ENCODE assay signal across 15 mouse cellular contexts in genomic region chr9:46198461-46198860, GRCm38 (mm10). TPM values are rescaled to one million over a fixed set of nuclear protein-coding genes. Genes with fewer than 3 reads are reported as not detected.
DNase-seq lines count a peak whose midpoint lies in the region; TF ChIP-seq lines count a peak whose summit lies in the region.
"Had no signal": no experiment of that assay in that cellular context is flagged by ENCODE, and none has a peak within 500 bp of the region (broad histone marks: within the 10 kb centered on the region; RNA-seq: fewer than 3 reads in every experiment).

No protein-coding gene starts in this region.

- intact Hi-C loops in left cerebral cortex, adult 2 months (cut with DNase I) = no loop called here
- intact Hi-C loops in left cerebral cortex, postnatal 10 days (cut with DNase I) = no loop called here
- intact Hi-C loops in heart, adult 2 months (cut with DNase I) = loop anchor here (2.0 kb wide), 1 partner anchor 16 kb away; no protein-coding TSS in a partner anchor
- intact Hi-C loops in heart, postnatal 10 days (cut with DNase I) = no loop called here
- intact Hi-C loops in left cerebral cortex, postnatal 36 days (cut with DNase I) = no loop called here

- H3K4me3 ChIP-seq in left cerebral cortex, adult 2 months = no peak overlapping the region
- H3K4me3 ChIP-seq in heart, adult 2 months = no peak overlapping the region
- H3K4me3 ChIP-seq: hindbrain, embryonic 15.5 days; limb, embryonic 15.5 days; myocyte had no signal

- no peak for TF ChIP-seq POLR2A in heart, adult 2 months (IDR thresholded peaks at IDR 0.05; ENCODE audit: insufficient read depth, low read depth, low read length)

- H3K36me3 ChIP-seq in heart, adult 2 months (ENCODE audit: control insufficient read depth, insufficient read depth, low read length) = peaks cover 14% of the 10 kb centered on the region

- no peak overlapping the region for H3K9ac ChIP-seq in heart, adult 2 months (ENCODE audit: low read depth, low read length)
- H3K9ac ChIP-seq: forebrain, postnatal 0 days; hindbrain, embryonic 15.5 days; limb, embryonic 15.5 days had no signal

- H3K27ac ChIP-seq in left cerebral cortex, adult 2 months = no peak overlapping the region
- peak overlapping the region; percentile 90 for H3K27ac ChIP-seq in heart, adult 2 months
- H3K27ac ChIP-seq: hindbrain, embryonic 15.5 days; kidney, postnatal 0 days; limb, embryonic 15.5 days; stomach, postnatal 0 days had no signal

- WGBS in heart, adult 2 months = 39% methylated on average over 9 of the region's 9 CpGs

- no peak for TF ChIP-seq CTCF in left cerebral cortex, adult 2 months (IDR thresholded peaks at IDR 0.05)
- TF ChIP-seq CTCF in heart, adult 2 months (IDR thresholded peaks at IDR 0.05) = no peak

- no peaks in the 10 kb centered on the region for H3K79me2 ChIP-seq in heart, adult 2 months (replicated peaks; ENCODE audit: control insufficient read depth, insufficient read depth, low read length)

- DNase-seq in left cerebral cortex, adult 2 months (ENCODE audit: extremely low spot score in 1 of 2, low spot score in 2 of 2) = peak; percentile 36 to 45
- DNase-seq in left cerebral cortex, postnatal 10 days (ENCODE audit: extremely low spot score in 1 of 2, low spot score in 2 of 2) = no peak
- peak; percentile 50 to 51 for DNase-seq in heart, adult 2 months
- DNase-seq in heart, postnatal 10 days = peak; percentile 72 to 73
- DNase-seq in left cerebral cortex, postnatal 36 days (ENCODE audit: low spot score in 2 of 2) = peak; percentile 35 to 44
- DNase-seq in kidney, adult 9 months = no peak
- no peak for DNase-seq in cerebellum, adult 18-20 months
- no peak for DNase-seq in lung, postnatal 10 days
- DNase-seq: forebrain, postnatal 0 days; lung, postnatal 4 days had no signal

- H3K4me1 ChIP-seq in heart, adult 2 months (ENCODE audit: control insufficient read depth, insufficient read depth, low read length) = peaks cover 31% of the 10 kb centered on the region
- H3K4me1 ChIP-seq: hindbrain, embryonic 15.5 days; limb, embryonic 15.5 days had no signal

- H3K27me3 ChIP-seq in heart, adult 2 months (ENCODE audit: control insufficient read depth, insufficient read depth, low read length) = no peaks in the 10 kb centered on the region
- H3K27me3 ChIP-seq: hindbrain, embryonic 15.5 days; limb, embryonic 15.5 days had no signal

- TF ChIP-seq EP300 in heart, adult 2 months (IDR thresholded peaks at IDR 0.05; ENCODE audit: insufficient read depth, low read depth, low read length) = no peak

RNA-seq across cellular contexts. Expression of gene Apoa1, which starts 29.9 kb away (rescaled TPM):
- total RNA-seq in left cerebral cortex, adult 2 months (2021) = not detected
- under 1 TPM; 0.47 to 0.56 TPM for total RNA-seq in left cerebral cortex, postnatal 10 days (2021)
- total RNA-seq in heart, adult 2 months (2021) = not detected
- 0.51 and 2.3 TPM in 2 replicates for polyA plus RNA-seq in heart, adult 2 months (2012; rRNA removed)
- under 1 TPM; 0.26 to 0.50 TPM for total RNA-seq in heart, postnatal 10 days (2021)
- total RNA-seq in left cerebral cortex, postnatal 36 days (2021) = under 1 TPM; 0.42 to 0.79 TPM
- polyA plus RNA-seq: myocyte had no signal

RNA-seq across cellular contexts. Expression of gene Apoc3, which starts 37.0 kb away (rescaled TPM):
- 1 to 10 TPM; 1.2 to 2.1 TPM for total RNA-seq in left cerebral cortex, adult 2 months (2021)
- not detected for total RNA-seq in left cerebral cortex, postnatal 10 days (2021)
- not detected for total RNA-seq in heart, adult 2 months (2021)
- polyA plus RNA-seq in heart, adult 2 months (2012; rRNA removed) = 1.4 and 3.3 TPM in 2 replicates
- not detected for total RNA-seq in heart, postnatal 10 days (2021)
- 1 to 10 TPM in 1 of 2 experiments, not detected in 1; 1.4 TPM for total RNA-seq in left cerebral cortex, postnatal 36 days (2021)
- total RNA-seq: forebrain, postnatal 0 days had no signal
- polyA plus RNA-seq: hindbrain, embryonic 15.5 days; limb, embryonic 15.5 days; myocyte had no signal

RNA-seq across cellular contexts. Expression of gene Apoa4, which starts 42.0 kb away (rescaled TPM):
- total RNA-seq in left cerebral cortex, adult 2 months (2021) = not detected
- total RNA-seq in left cerebral cortex, postnatal 10 days (2021) = not detected
- not detected for total RNA-seq in heart, adult 2 months (2021)
- polyA plus RNA-seq in heart, adult 2 months (2012; rRNA removed) = 0.09 and 0.10 TPM in 2 replicates
- not detected for total RNA-seq in heart, postnatal 10 days (2021)
- total RNA-seq in left cerebral cortex, postnatal 36 days (2021) = not detected
- total RNA-seq: forebrain, postnatal 0 days had no signal
- polyA plus RNA-seq: forebrain, postnatal 0 days; hindbrain, embryonic 15.5 days; limb, embryonic 15.5 days; myocyte had no signal

Comparison
In these comparisons a context has a peak if more than half of its experiments do, and no peak if none do; other contexts are left out.
1. DNase-seq: peak in left cerebral cortex, adult 2 months (2 of 2), heart, adult 2 months (2 of 2), heart, postnatal 10 days (2 of 2) and left cerebral cortex, postnatal 36 days (2 of 2); none in left cerebral cortex, postnatal 10 days (0 of 2), kidney, adult 9 months (single experiment), cerebellum, adult 18-20 months (0 of 2) and lung, postnatal 10 days (single experiment).